Mouse (Mus musculus): ENCODE results near the gene Sod1. TPM values are rescaled to one million over a fixed set of nuclear protein-coding genes. Genes with fewer than 3 reads are reported as not detected.

The Sod1 gene
- total RNA-seq (2017): 776 and 837 TPM in 2 replicates

- ATAC-seq (replicated peaks; ENCODE audit: low read depth, poor library complexity, severe bottlenecking): peak; percentile 86
Measured at GRCm38 (mm10) chr16:90220026-90220891, at the start of gene Sod1. TSS of gene Sod1 (plus strand) at chr16:90220754.

GRCm38 (mm10) chr16:90171416-90171815 is 49.1 kb upstream of the Sod1 start:
- ATAC-seq (replicated peaks; ENCODE audit: low read depth, poor library complexity, severe bottlenecking): no peak

- ATAC-seq (replicated peaks; ENCODE audit: low read depth, poor library complexity, severe bottlenecking): no peak
Measured at GRCm38 (mm10) chr16:90176472-90176871, 44.1 kb upstream of the Sod1 start.

GRCm38 (mm10) chr16:90177425-90177824 is 43.1 kb upstream of the Sod1 start:
- ATAC-seq (replicated peaks; ENCODE audit: low read depth, poor library complexity, severe bottlenecking): peak; percentile 92

GRCm38 (mm10) chr16:90178404-90178803 is 42.1 kb upstream of the Sod1 start:
- ATAC-seq (replicated peaks; ENCODE audit: low read depth, poor library complexity, severe bottlenecking): no peak

DNA sequence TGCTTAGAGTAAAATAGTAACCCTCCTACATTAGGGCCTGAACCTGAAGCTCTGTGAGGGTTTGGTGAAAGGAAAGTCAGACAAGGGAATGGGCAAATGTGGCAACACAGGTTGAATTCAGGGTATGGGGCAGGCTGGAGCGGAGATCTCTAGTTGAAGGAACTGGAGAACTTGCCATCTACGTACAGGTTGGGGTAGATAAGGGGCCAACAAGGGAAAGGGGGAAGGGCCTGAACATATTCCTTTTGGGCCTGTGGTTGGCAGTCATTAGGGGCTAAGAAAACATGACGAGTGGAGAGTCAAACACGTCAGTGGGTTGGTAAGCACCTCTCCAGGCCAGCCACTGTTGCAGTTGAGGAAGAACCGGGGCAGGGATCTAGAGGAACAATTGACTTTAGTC is 40.7 kb upstream of the Sod1 start:
- peak; percentile 7; the same call in 1 of the 2 replicates for ATAC-seq (replicated peaks; ENCODE audit: low read depth, poor library complexity, severe bottlenecking)

- ATAC-seq (replicated peaks; ENCODE audit: low read depth, poor library complexity, severe bottlenecking): no peak
Measured at GRCm38 (mm10) chr16:90180975-90181374, 39.6 kb upstream of the Sod1 start.

DNA sequence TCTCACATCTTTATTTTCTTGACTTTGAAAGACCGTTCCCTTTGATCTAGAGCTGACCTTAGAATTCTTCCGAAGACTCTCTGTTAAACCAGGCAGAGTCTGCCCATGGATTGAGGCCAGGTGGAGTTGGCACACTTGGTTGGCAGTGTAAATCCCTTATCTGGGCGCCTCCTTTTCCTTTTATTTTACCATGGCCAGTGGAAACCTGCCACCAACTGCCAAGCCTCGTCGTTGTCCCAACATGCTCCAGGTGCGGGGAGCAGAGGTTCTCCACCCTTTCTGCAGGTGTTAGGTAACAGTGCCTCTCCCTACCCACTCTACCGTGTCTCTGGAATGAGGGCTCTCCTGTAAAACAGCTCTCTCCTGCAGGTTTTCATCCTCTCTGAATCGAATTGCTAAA is 38.9 kb upstream of the Sod1 start:
- no peak for ATAC-seq (replicated peaks; ENCODE audit: low read depth, poor library complexity, severe bottlenecking)

- no peak for ATAC-seq (replicated peaks; ENCODE audit: low read depth, poor library complexity, severe bottlenecking)
Measured at GRCm38 (mm10) chr16:90184135-90184534, 36.4 kb upstream of the Sod1 start.

DNA sequence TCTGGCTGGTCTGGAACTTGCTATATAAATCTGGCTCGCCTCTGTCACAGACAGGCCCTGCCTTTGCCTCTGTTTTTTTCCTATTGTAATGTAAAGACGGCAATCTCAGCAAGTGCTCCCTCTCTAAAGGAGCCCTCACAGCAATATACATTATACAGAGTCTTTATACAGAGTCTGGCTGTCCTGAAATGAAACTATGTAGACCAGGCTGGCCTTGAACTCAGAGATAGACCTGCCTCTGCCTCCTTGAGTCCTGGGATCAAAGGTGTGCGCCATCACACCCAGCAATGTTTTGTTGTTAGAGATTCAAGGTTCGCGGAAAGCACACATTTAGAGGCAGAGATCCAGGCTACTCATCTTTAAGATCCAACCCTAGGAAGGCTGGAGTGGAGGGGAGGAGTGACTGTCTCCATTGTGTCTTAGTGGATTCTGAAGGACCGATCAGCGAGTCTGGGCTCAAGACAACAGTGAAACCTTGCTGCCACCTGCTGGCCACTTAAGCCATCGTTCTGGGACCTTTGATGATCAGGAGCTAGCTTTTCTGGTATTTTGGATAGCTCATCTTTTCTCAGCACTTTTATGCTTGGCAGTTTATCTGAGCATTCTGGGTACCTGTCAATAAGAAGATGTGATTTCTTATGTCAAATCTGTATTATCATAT is 34.5 kb upstream of the Sod1 start:
- peak; percentile 77 for ATAC-seq (replicated peaks; ENCODE audit: low read depth, poor library complexity, severe bottlenecking)

- peak; percentile 85 for ATAC-seq (replicated peaks; ENCODE audit: low read depth, poor library complexity, severe bottlenecking)
Measured at GRCm38 (mm10) chr16:90187453-90187852, 33.1 kb upstream of the Sod1 start.

GRCm38 (mm10) chr16:90191289-90191688 is 29.3 kb upstream of the Sod1 start:
- no peak for ATAC-seq (replicated peaks; ENCODE audit: low read depth, poor library complexity, severe bottlenecking)

DNA sequence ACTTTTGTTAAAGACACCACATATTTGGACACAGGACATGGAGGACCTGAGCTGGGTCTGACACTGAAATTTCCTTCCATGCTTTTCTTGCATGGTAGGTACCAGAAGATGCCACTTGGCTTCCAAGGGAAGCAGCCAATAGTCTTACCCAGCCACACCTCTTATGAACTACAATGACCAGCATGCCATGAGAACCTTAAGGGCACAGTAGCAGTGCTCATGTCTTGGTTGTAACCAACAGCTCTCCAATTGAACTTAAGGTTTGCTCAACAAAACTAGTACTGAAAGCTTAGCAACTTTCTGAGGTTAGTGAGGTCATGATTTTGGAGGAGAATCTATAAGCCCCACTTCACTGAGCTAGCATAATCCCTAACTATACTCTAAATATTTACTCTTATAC is 26.8 kb upstream of the Sod1 start:
- ATAC-seq (replicated peaks; ENCODE audit: low read depth, poor library complexity, severe bottlenecking): no peak

DNA sequence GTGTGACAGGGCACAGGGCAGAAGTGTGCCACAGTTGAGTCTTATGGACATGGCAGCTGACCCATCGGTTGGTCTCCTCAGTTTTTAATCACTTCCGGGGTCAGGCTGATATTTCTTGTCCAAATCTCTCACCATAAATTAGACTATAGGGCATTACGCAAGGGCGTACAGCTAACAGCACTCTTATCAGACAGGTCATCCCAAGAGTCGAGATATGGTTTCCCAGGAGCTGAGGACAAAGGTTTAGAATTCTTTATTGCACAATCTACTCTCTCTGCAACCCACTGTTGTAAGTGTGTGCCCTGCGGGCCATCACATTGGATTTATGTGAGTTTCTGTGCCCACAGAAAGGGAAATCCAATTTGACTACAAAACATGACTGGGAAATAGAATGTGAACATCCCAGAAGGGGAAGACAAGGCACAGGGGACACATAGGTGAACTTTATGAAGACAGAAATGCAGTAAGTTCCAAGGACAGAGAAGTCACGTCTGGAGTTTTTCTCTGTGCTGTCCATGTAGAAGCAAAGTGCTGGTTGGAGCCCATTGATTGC is 23.8 kb upstream of the Sod1 start:
- peak; percentile 13 for ATAC-seq (replicated peaks; ENCODE audit: low read depth, poor library complexity, severe bottlenecking)

- ATAC-seq (replicated peaks; ENCODE audit: low read depth, poor library complexity, severe bottlenecking): peak; percentile 64
Measured at GRCm38 (mm10) chr16:90197337-90197973, 23.1 kb upstream of the Sod1 start.

GRCm38 (mm10) chr16:90198626-90199025 is 21.9 kb upstream of the Sod1 start:
- peak; percentile 2; the same call in 1 of the 2 replicates for ATAC-seq (replicated peaks; ENCODE audit: low read depth, poor library complexity, severe bottlenecking)

- ATAC-seq (replicated peaks; ENCODE audit: low read depth, poor library complexity, severe bottlenecking): peak; percentile 54
Measured at GRCm38 (mm10) chr16:90199174-90199573, 21.4 kb upstream of the Sod1 start.

- ATAC-seq (replicated peaks; ENCODE audit: low read depth, poor library complexity, severe bottlenecking): no peak
Measured at GRCm38 (mm10) chr16:90202140-90202539, 18.4 kb upstream of the Sod1 start.

- ATAC-seq (replicated peaks; ENCODE audit: low read depth, poor library complexity, severe bottlenecking): no peak
Measured at GRCm38 (mm10) chr16:90203226-90203962, 17.2 kb upstream of the Sod1 start.

GRCm38 (mm10) chr16:90204868-90205267 is 15.7 kb upstream of the Sod1 start:
- ATAC-seq (replicated peaks; ENCODE audit: low read depth, poor library complexity, severe bottlenecking): no peak
